Mouse (Mus musculus) stomach, embryonic 14.5 days (tissue): ENCODE data around the gene Alox12. TPM values are rescaled to one million over a fixed set of nuclear protein-coding genes. Genes with fewer than 3 reads are reported as not detected.

ENCODE experiments used
- ATAC-seq: fragments of 200-750 bp; cut with Nextera tagmentation; 2 replicates; pipeline ENCODE4 v1.8.0; 2017; ENCODE audit warnings: low read depth, moderate TSS enrichment; ENCODE audit not compliant: insufficient number of reproducible peaks, insufficient read depth, low FRiP score
- H3K27ac ChIP-seq: fragments of 300-500 bp; sonication (generic); 2 replicates; pipeline ENCODE4 v1.5.1; 2014; ENCODE audit warnings: mild to moderate bottlenecking, low read length, moderate library complexity, mixed read lengths
- H3K27me3 ChIP-seq: fragments of 300-500 bp; sonication (generic); 2 replicates; pipeline ENCODE4 v1.6.1; 2014; ENCODE audit warnings: low read length, control low read depth, mixed read lengths; ENCODE audit not compliant: control insufficient read depth, insufficient read depth
- H3K36me3 ChIP-seq: fragments of 300-500 bp; sonication (generic); 2 replicates; pipeline ENCODE4 v1.6.1; 2014; ENCODE audit warnings: mild to moderate bottlenecking, control low read depth, low read length, moderate library complexity, mixed read lengths; ENCODE audit not compliant: control insufficient read depth, insufficient read depth
- H3K4me1 ChIP-seq: fragments of 300-500 bp; sonication (generic); 2 replicates; pipeline ENCODE4 v1.6.1; 2014; ENCODE audit warnings: low read length, control low read depth, mixed read lengths; ENCODE audit not compliant: control insufficient read depth, insufficient read depth
- H3K4me2 ChIP-seq: fragments of 300-500 bp; sonication (generic); replicated peaks from 2 replicates; pipeline ENCODE4 v1.6.1; 2014; ENCODE audit warnings: low read depth, low read length, control low read depth
- H3K4me3 ChIP-seq: fragments of 300-500 bp; sonication (generic); 2 replicates; pipeline ENCODE4 v1.5.1; 2014; ENCODE audit warnings: low read depth, low read length, control low read depth
- H3K9ac ChIP-seq: fragments of 300-500 bp; sonication (generic); replicated peaks from 2 replicates; pipeline ENCODE4 v1.6.1; 2014; ENCODE audit warnings: low read depth, mild to moderate bottlenecking, control low read depth, low read length, moderate library complexity, mixed read lengths
- H3K9me3 ChIP-seq: fragments of 300-500 bp; sonication (generic); 2 replicates; pipeline ENCODE4 v1.6.1; 2016; ENCODE audit warnings: low read depth, low read length, control low read depth; ENCODE audit not compliant: control insufficient read depth
- WGBS: fragments of 180-500 bp; shearing (Covaris S2); extraction: QIAGEN DNeasy Blood & Tissue Kit; methylation state at CpG from one replicate; pipeline ENCODE4 v1.1.7; 2014; 5-methylcytosine and 5-hydroxymethylcytosine counted together
- polyA plus RNA-seq: library from polyadenylated mRNA; unstranded; fragments of >200 nt; fragmentation: Nextera tagmentation; extraction: Ambion mirVana; gene quantifications from 2 replicates; pipeline ENCODE4 v1.2.1, GENCODE M21; 2014

Gene Alox12
- polyA plus RNA-seq, 1 experiment from 2014 or later = 13.0 TPM

GRCm38 (mm10) chr11:70215301-70215700 lies 39.9 kb downstream of the Alox12 start:
- Histone ChIP-seq H3K9ac (no peak overlapping the region), H3K4me2 (no peak overlapping the region), H3K36me3 (no peaks in the 10 kb centered on the region; the same call in 1 of the 2 replicates), H3K4me3 (no peak overlapping the region), H3K27ac (no peak overlapping the region), H3K27me3 (peaks cover 22% of the 10 kb centered on the region), H3K4me1 (peaks cover 16% of the 10 kb centered on the region; the same call in 1 of the 2 replicates), H3K9me3 (no peaks in the 10 kb centered on the region)
- no peak for ATAC-seq
- WGBS = 18% methylated on average over 22 of the region's 22 CpGs

GRCm38 (mm10) chr11:70214856-70215209 lies 40.3 kb downstream of the Alox12 start:
- Histone ChIP-seq H3K4me2 (peak overlapping the region; percentile 48), H3K9me3 (no peaks in the 10 kb centered on the region), H3K36me3 (no peaks in the 10 kb centered on the region; the same call in 1 of the 2 replicates), H3K27ac (no peak overlapping the region), H3K9ac (no peak overlapping the region), H3K4me1 (peaks cover 12% of the 10 kb centered on the region; the same call in 1 of the 2 replicates), H3K27me3 (peaks cover 22% of the 10 kb centered on the region), H3K4me3 (peak overlapping the region; percentile 25)
- WGBS = 9% methylated on average over 18 of the region's 18 CpGs
- ATAC-seq = peak; percentile 4; the same call in 1 of the 2 replicates

DNA sequence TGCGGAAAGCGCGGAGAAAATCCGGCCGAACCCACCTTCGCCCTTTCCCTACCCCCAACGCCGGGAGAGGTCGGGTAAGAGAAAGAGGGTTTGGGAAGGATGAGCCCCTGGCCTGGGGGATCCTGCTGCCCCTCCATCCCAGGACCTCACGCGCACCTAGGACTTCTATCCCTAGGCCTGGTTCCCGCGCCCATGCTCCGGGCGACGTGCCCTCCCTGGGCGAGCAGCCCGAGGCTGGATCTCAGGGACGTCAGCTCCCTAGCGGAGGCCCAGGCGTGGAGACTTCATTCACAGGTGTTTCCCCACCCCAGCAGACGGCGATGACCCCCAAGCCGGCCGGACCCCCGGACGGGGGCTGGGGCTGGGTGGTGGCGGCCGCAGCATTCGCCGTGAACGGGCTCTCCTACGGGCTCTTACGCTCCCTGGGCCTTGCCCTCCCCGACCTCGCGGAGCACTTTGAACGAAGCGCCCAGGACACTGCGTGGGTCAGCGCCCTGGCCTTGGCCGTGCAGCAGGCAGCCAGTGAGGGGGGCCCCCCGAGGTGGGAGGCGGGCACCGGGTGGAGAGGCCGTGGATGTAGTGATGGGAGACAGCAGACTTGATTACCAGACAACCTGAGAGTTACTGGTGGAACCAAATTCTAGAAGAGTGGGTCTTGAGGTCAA lies 40.8 kb downstream of the Alox12 start:
- H3K4me1 ChIP-seq = peaks cover 11% of the 10 kb centered on the region; the same call in 1 of the 2 replicates
- H3K9ac ChIP-seq = no peak overlapping the region; the same call in 1 of the 2 replicates
- H3K36me3 ChIP-seq = no peaks in the 10 kb centered on the region; the same call in 1 of the 2 replicates
- H3K27ac ChIP-seq = no peak overlapping the region
- no peaks in the 10 kb centered on the region for H3K9me3 ChIP-seq
- H3K4me2 ChIP-seq = peak overlapping the region; percentile 48
- WGBS = 1% methylated on average over 46 of the region's 46 CpGs
- peaks cover 22% of the 10 kb centered on the region for H3K27me3 ChIP-seq
- ATAC-seq = 0 out of 2 replicates have a peak, but pooled peaks have one; percentile 10
- peak overlapping the region; percentile 25 for H3K4me3 ChIP-seq

DNA sequence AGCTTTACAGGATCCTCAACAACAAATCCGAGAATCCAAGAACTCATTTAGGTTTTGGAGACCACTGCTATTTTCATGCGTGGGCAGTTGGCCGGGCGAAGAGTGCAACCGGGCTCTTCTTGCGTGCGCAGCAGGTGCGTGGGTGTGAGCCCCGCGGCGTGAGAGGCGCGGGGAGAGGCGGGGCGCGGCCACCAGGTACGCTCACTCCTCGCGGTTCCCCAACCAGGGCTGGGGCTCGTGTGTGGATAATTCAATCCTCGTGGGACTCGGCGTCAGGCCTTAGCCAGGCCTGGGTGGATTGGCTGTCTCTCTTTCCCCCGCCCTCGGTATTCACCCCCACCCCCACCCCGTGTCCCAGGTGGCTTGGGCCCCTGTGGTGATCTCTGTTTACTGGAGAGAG lies 41.4 kb downstream of the Alox12 start:
- Histone ChIP-seq H3K27me3 (peaks cover 22% of the 10 kb centered on the region), H3K4me1 (peaks cover 8% of the 10 kb centered on the region; the same call in 1 of the 2 replicates), H3K4me3 (peak overlapping the region; percentile 25), H3K9ac (no peak overlapping the region; the same call in 1 of the 2 replicates), H3K36me3 (no peaks in the 10 kb centered on the region; the same call in 1 of the 2 replicates), H3K9me3 (no peaks in the 10 kb centered on the region), H3K27ac (no peak overlapping the region), H3K4me2 (peak overlapping the region; percentile 48)
- WGBS = 8% methylated on average over 24 of the region's 26 CpGs
- 0 out of 2 replicates have a peak, but pooled peaks have one; percentile 34 for ATAC-seq

GRCm38 (mm10) chr11:70212896-70213295 lies 42.3 kb downstream of the Alox12 start:
- ATAC-seq = no peak
- peaks cover 5% of the 10 kb centered on the region; the same call in 1 of the 2 replicates for H3K4me1 ChIP-seq
- H3K9ac ChIP-seq = no peak overlapping the region
- no peaks in the 10 kb centered on the region; the same call in 1 of the 2 replicates for H3K36me3 ChIP-seq
- no peak overlapping the region for H3K4me3 ChIP-seq
- H3K27me3 ChIP-seq = peaks cover 22% of the 10 kb centered on the region
- H3K27ac ChIP-seq = no peak overlapping the region
- H3K4me2 ChIP-seq = no peak overlapping the region
- H3K9me3 ChIP-seq = no peaks in the 10 kb centered on the region
- WGBS = 13% methylated on average over 9 of the region's 9 CpGs

DNA sequence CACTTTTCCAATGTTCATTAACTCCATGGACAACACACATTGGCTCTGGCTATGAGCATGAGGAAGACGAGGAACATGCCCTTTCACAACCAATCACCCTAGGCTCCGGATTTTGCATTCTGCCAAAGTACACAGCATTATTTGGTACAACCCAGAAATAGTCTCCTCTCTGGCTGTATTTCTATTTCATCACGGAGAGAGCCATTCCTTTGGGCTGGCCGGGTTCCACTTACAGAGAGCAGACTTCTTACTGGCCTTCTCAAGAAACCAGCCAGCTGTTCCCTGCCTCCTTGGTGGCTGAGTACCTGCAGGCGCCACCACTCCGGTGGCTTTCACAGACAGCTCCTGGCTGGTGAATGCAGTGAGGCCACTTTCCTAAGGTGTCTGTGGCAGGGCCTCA lies 42.7 kb downstream of the Alox12 start, which contains the start of gene Slc16a11:
Slc16a11 (plus strand) TSS at position 330 of the 400 bp plus-strand sequence.
- no peak for ATAC-seq
- no peak within 1 kb of the TSS for H3K9ac ChIP-seq

DNA sequence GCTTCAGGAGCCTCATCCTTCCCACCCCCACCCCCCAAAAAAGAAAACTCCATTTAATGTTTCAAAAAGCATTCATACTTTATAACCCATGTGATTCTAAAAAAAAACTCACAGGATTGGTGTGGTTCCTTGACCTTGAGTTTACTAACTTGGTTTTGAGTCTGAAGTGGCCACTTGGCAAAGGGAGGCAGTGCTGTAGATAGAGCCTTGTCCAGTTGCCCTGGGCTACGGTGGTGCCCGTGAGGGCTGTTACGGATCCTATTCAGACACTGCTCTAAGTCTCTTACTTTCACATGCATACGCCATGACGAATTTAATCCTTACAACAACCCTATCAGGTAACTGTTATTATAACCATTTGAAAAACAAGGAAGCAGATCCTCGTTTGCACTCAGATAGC lies 43.2 kb downstream of the Alox12 start:
- Histone ChIP-seq H3K4me2 (no peak overlapping the region), H3K27me3 (peaks cover 22% of the 10 kb centered on the region), H3K4me1 (peaks cover 5% of the 10 kb centered on the region; the same call in 1 of the 2 replicates), H3K36me3 (no peaks in the 10 kb centered on the region), H3K27ac (no peak overlapping the region), H3K9me3 (no peaks in the 10 kb centered on the region), H3K9ac (no peak overlapping the region), H3K4me3 (no peak overlapping the region)
- ATAC-seq = no peak
- WGBS = 84% methylated on average over 6 of the region's 6 CpGs

More for the DNA sequence above, 42.7 kb downstream of the Alox12 start, which contains the start of gene Slc16a11:
- peak within 1 kb of the TSS; percentile 48 for H3K4me2 ChIP-seq
- H3K36me3 ChIP-seq = no peaks in the 10 kb centered on the region; the same call in 1 of the 2 replicates
- WGBS = 57% methylated on average over 6 of the region's 6 CpGs
- H3K4me3 ChIP-seq = peak within 1 kb of the TSS; percentile 25
- H3K27me3 ChIP-seq = peaks cover 22% of the 10 kb centered on the region
- peaks cover 5% of the 10 kb centered on the region; the same call in 1 of the 2 replicates for H3K4me1 ChIP-seq
- H3K9me3 ChIP-seq = no peaks in the 10 kb centered on the region
- H3K27ac ChIP-seq = no peak within 1 kb of the TSS

DNA sequence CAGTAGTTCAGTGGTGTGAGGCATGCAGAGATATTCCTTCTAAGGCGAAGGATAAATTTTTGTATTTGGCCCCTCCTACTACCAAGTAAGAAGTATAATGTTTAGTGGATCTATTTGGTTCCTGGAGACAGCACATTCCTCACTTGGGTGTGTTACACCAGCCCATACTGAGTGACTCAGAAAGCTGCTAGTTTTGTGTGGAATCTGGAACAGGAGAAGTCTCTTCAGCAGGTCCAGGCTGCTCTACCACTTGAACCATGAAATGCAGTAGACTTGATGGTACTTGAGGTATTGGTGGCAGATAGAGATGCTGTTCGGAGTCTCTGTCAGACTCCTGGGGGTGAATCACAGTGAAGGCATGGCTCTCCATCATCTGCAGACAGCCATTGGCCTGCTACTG lies 44.5 kb downstream of the Alox12 start:
- Histone ChIP-seq H3K9me3 (no peaks in the 10 kb centered on the region), H3K9ac (no peak overlapping the region), H3K27me3 (peaks cover 17% of the 10 kb centered on the region), H3K36me3 (no peaks in the 10 kb centered on the region), H3K4me1 (peaks cover 5% of the 10 kb centered on the region; the same call in 1 of the 2 replicates), H3K27ac (no peak overlapping the region), H3K4me3 (no peak overlapping the region), H3K4me2 (no peak overlapping the region)
- ATAC-seq = no peak
- WGBS = 84% methylated on average over 2 of the region's 2 CpGs
